Mouse (Mus musculus) limb, embryonic 14.5 days (tissue): ENCODE measurements around the gene Rnf150. TPM values are rescaled to one million over a fixed set of nuclear protein-coding genes. Genes with fewer than 3 reads are reported as not detected.

Experiments used
- ATAC-seq: fragments of 200-750 bp; cut with Nextera tagmentation; 2 replicates; pipeline ENCODE4 v1.8.0; 2017; ENCODE audit warnings: low read depth, moderate number of reproducible peaks, moderate TSS enrichment; ENCODE audit not compliant: low FRiP score
- DNase-seq: peaks from one replicate; pipeline ENCODE4 v3.0.0-alpha.2; 2015; ENCODE audit warnings: low spot score
- H3K27ac ChIP-seq: fragments of 300-500 bp; sonication (generic); replicated peaks from 2 replicates; pipeline ENCODE4 v1.5.1; 2014; ENCODE audit warnings: low read depth, mild to moderate bottlenecking, low read length, moderate library complexity, mixed read lengths
- H3K27me3 ChIP-seq: fragments of 300-500 bp; sonication (generic); 2 replicates; pipeline ENCODE4 v1.6.1; 2014; ENCODE audit warnings: low read length, mixed read lengths; ENCODE audit not compliant: control insufficient read depth, insufficient read depth
- H3K36me3 ChIP-seq: fragments of 300-500 bp; sonication (generic); 2 replicates; pipeline ENCODE4 v1.6.1; 2014; ENCODE audit warnings: mild to moderate bottlenecking, low read length, moderate library complexity, mixed read lengths; ENCODE audit not compliant: control insufficient read depth, insufficient read depth
- H3K4me1 ChIP-seq: fragments of 300-500 bp; sonication (generic); 2 replicates; pipeline ENCODE4 v1.6.1; 2014; ENCODE audit warnings: antibody characterized with exemption, low read length, mixed read lengths; ENCODE audit not compliant: control insufficient read depth, insufficient read depth
- H3K4me2 ChIP-seq: fragments of 300-500 bp; sonication (generic); replicated peaks from 2 replicates; pipeline ENCODE4 v1.6.1; 2014; ENCODE audit warnings: low read depth, mild to moderate bottlenecking, low read length, moderate library complexity; ENCODE audit not compliant: severe bottlenecking
- H3K4me3 ChIP-seq: fragments of 300-500 bp; sonication (generic); replicated peaks from 2 replicates; pipeline ENCODE4 v1.5.1; 2014; ENCODE audit warnings: low read length
- H3K9ac ChIP-seq: fragments of 300-500 bp; sonication (generic); 2 replicates; pipeline ENCODE4 v1.6.1; 2014; ENCODE audit warnings: mild to moderate bottlenecking, low read depth, low read length, moderate library complexity; ENCODE audit not compliant: severe bottlenecking
- H3K9me3 ChIP-seq: fragments of 300-500 bp; sonication (generic); 2 replicates; pipeline ENCODE4 v1.6.1; 2016; ENCODE audit warnings: low read length; ENCODE audit not compliant: control insufficient read depth
- POLR2A ChIP-seq: fragments of 200-500 bp; IDR thresholded peaks from 2 replicates; pipeline ENCODE4 v1.8.0; 2012; ENCODE audit warnings: inconsistent platforms, mild to moderate bottlenecking, moderate library complexity, borderline replicate concordance; ENCODE audit not compliant: insufficient read depth, insufficient read length; ENCODE audit errors: extremely low read depth
- WGBS: fragments of 180-500 bp; shearing (Covaris S2); extraction: QIAGEN DNeasy Blood & Tissue Kit; methylation state at CpG from one replicate; pipeline ENCODE4 v1.1.7; 2014; 5-methylcytosine and 5-hydroxymethylcytosine counted together
- polyA plus RNA-seq, 2 experiments: library from polyadenylated mRNA; depleted of rRNA in 1 of 2; stranded (reverse) in 1 of 2; unstranded in 1 of 2; fragments of >200 nt; fragmentation: Nextera tagmentation in 1 of 2; extraction: Ambion mirVana in 1 of 2; gene quantifications; 2 replicates each; pipeline versions ENCODE4 v1.2.1 to v1.2.3; 2012 to 2014

The Rnf150 gene
- polyA plus RNA-seq, 2 experiments: 1.5 to 5.5 TPM

DNA sequence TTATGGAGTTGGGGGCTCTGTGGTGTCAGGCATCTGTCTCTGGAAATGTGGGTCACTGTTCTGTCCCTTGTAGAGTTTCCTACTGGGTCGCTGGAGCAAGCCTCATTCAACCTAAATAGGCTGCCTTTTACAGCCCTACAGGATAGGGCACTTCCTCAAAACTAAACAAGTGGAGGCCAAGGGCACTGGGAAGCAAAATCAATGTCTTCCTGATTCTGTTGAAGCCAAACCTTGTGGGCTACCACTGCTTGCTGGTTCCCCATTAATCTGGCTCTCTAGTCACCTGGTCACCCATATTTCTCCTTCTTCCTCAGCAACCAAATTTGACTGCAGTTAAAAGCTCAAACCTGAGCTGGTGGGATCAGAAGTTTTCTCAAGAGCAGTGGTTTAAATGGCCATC lies 19.5 kb upstream of the Rnf150 start:
- WGBS: 39% methylated on average over 1 of the region's 1 CpGs
- Histone ChIP-seq H3K4me3 (no peak overlapping the region), H3K4me1 (no peaks in the 10 kb centered on the region)

DNA sequence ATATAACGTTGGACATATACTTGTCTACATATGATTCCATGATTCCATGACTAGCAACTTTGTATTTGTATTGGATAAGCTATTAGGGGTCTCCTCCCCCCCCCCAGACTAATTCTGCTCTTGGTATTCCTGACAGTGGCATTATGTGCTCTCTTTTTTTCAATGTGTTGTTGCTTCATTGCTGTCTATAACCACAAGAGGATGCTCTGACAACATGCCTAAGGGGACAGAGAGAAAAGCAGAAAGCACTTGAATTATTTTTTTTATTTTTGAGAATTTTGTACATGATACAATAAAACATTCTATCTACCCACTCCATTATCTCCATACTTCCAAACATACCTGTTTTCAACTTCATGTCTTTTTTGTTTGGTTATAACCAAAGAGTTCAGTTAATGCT lies 18.7 kb upstream of the Rnf150 start:
- TF ChIP-seq POLR2A: no peak
- Histone ChIP-seq H3K4me2 (no peak overlapping the region), H3K36me3 (no peaks in the 10 kb centered on the region), H3K4me1 (no peaks in the 10 kb centered on the region), H3K27ac (no peak overlapping the region), H3K4me3 (no peak overlapping the region), H3K9me3 (no peaks in the 10 kb centered on the region), H3K9ac (no peak overlapping the region), H3K27me3 (no peaks in the 10 kb centered on the region)
- DNase-seq (no peak), ATAC-seq (no peak)
- WGBS: 53% methylated on average over 1 of the region's 1 CpGs

More for the DNA sequence above, 19.5 kb upstream of the Rnf150 start:
- Histone ChIP-seq H3K4me2 (no peak overlapping the region), H3K9me3 (no peaks in the 10 kb centered on the region), H3K9ac (no peak overlapping the region), H3K36me3 (no peaks in the 10 kb centered on the region), H3K27ac (no peak overlapping the region), H3K27me3 (no peaks in the 10 kb centered on the region)
- ATAC-seq (no peak), DNase-seq (no peak)
- no peak for TF ChIP-seq POLR2A

DNA sequence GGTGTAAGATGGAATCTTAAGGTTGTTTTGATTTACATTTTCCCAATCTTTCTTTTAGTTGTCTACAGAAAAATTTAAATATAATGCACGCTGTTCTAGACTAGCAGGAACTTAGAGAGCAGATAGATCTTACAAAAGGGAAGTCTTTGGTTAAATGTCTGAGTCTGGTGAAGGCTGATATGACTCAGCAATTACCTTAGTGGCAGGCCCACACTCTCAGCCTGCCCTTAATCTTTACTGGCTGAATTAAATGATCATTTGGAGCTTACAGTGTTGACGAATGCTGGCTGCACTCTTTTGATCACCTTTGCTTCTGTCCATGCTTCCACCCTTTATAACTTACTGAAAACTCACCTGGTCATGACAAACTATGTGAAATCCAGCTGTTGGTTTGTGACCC lies 17.1 kb upstream of the Rnf150 start:
- Histone ChIP-seq H3K9me3 (no peaks in the 10 kb centered on the region), H3K4me2 (no peak overlapping the region), H3K9ac (no peak overlapping the region), H3K36me3 (no peaks in the 10 kb centered on the region), H3K27ac (no peak overlapping the region), H3K27me3 (no peaks in the 10 kb centered on the region), H3K4me1 (no peaks in the 10 kb centered on the region), H3K4me3 (no peak overlapping the region)
- ATAC-seq (no peak), DNase-seq (no peak)
- 66% methylated on average over 2 of the region's 2 CpGs for WGBS
- no peak for TF ChIP-seq POLR2A

- Histone ChIP-seq H3K9me3 (no peaks in the 10 kb centered on the region), H3K36me3 (no peaks in the 10 kb centered on the region), H3K27me3 (no peaks in the 10 kb centered on the region), H3K27ac (no peak overlapping the region), H3K4me2 (no peak overlapping the region), H3K4me3 (no peak overlapping the region), H3K4me1 (no peaks in the 10 kb centered on the region), H3K9ac (no peak overlapping the region)
- TF ChIP-seq POLR2A: no peak
- whole genome bisulfite sequencing: 80% methylated on average over 4 of the region's 4 CpGs
- ATAC-seq (no peak), DNase-seq (no peak)
These were observed 16.4 kb upstream of the Rnf150 start for GRCm38 (mm10) chr8:82846730-82847129.

DNA sequence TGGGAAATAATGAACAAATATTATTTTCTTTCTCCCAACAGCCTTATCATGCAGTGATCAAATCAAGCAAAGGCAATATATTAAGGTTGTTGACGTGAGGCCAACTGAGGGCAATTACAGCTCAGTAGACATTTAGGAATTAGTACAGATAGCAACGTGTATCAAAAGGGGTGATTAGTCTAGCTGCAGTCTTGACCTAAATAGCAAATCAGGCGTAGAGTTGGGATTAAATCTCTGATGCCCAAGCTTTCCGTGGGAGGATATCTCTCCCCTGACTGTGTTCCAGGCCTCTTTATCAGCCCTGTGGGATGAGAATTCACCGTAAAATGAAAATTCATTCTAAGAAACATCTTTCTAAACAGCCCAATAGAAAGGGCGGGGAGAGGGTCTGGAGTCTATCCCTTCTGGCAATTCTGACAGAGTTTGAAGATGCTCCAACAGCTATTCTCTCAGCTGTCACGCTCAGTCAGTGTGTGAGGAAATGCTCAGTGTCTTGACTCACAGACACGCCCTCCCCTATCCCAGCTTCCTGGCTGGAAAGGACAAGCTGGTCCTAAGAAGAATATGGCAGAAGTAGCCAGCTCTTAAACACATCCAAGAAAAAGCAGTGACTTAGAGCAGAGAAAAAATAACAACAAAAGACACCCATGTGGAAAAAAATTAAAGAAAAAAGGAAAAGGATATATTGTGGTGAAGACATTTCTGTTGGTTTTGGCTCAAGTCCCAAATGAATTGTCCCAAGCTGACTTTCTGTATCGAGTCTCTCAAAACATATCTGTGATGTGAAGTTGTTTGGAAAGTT lies 4.4 kb upstream of the Rnf150 start:
- no peaks in the 10 kb centered on the region for H3K36me3 ChIP-seq
- 76% methylated on average over 9 of the region's 9 CpGs for WGBS
- H3K4me3 ChIP-seq: no peak overlapping the region
- no peak overlapping the region for H3K4me2 ChIP-seq
- H3K9me3 ChIP-seq: no peaks in the 10 kb centered on the region
- no peak overlapping the region for H3K9ac ChIP-seq
- no peaks in the 10 kb centered on the region for H3K4me1 ChIP-seq
- DNase-seq (no peak), ATAC-seq (no peak)
- H3K27ac ChIP-seq: no peak overlapping the region
- TF ChIP-seq POLR2A: no peak
- no peaks in the 10 kb centered on the region for H3K27me3 ChIP-seq
